Mouse (Mus musculus): Measurements from ENCODE around the gene Apoo. TPM values are rescaled to one million over a fixed set of nuclear protein-coding genes. Genes with fewer than 3 reads are reported as not detected.
"Not testable (repeated sequence)": the region's sequence is repeated elsewhere in the genome, so short reads cannot be mapped to it uniquely, and the experiment has no call there.

Apoo gene
- 100 to 1,000 TPM; 191 to 265 (median 236) TPM for total RNA-seq (2022)

DNA sequence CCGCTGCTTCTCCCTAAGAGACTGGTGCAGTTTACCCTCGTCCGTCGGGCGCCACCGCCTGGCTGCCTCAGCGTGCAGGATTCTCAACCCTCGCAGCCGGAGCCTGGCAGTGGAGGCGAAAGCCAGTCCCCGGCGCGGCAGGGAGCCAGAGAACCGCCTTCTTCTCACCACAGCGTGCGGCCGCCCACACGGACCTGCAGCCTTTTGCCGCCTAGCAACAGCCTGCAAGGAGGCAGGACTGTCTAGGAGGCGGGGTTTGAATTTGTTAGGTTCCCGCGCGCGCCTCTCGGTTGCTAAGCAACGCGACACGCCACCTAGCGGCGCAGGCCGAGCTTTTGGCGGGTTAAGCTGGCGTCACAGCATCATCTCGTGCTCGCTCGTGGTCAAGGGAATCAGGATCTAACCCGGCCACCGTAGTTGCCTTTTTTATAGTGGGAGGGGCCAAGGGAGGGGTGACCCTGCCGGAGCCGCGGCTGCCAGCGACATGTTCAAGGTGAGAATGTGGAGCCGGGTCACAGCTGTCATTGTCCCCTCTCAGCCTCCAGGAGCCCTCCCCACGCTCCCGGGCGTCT, at the start of gene Apoo, which contains the start of gene Fam90a1b:
TSS of gene Apoo (plus strand) at position 448 of the 572 bp plus-strand sequence.
TSS of gene Fam90a1b (minus strand) at position 108 of the 572 bp plus-strand sequence.
- peak; percentile 96 for DNase-seq (ENCODE audit: low spot score)

DNA sequence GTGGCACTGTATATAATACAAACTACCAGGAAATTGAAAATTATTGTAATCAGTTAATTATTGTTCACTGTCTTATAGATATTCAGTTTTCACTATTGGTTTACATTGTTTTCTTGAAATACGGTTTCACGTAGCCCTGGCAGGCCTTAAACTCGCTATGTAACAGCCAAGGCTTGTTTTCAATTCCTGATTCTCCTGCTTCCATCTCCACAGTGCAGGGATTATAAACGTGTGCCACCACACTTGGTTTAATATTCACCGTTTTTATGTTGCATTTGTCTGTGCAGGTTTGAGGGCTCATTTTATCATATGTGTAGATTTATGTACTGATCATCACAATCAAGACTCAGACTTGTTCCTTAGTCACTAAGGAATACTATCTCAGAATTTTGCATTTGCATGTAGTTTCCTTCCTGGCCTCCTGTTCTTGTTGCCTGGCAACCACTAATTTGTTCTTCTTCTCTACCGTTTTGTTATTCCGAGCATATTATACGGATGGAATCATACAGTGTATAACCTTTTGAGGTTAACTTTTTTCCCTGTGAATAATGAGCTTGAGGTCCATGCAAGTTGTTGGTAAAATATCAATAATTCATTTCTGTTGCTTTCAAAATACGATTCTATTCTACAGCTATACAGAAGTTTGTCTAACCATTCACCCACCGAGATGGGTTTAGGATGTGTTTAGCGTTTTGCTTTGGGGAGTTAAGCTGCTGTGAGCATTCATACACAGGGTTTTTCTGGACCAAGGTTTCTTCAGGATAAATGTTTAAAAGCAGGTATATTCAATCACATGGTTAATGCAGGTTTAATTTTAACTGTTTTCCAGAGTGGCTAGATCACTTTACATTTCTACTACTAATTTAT, 45.6 kb upstream of the Apoo start:
- no peak for DNase-seq (ENCODE audit: low spot score)

DNA sequence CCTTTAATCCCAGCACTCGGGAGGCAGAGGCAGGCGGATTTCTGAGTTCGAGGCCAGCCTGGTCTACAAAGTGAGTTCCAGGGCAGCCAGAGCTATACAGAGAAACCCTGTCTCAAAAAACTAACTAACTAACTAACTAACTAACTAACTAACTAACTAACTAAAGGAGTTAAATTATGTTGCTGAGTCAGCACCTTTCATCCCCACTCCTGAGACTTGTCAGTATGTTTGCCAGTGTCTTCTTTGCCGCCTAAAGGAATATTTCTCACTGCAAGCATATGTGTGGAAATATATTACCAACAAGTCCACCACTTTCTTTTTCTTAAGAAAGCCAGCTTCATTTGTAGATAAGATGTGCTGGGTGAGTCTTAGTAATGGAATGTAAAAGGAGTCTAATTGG, 23.3 kb upstream of the Apoo start:
- not testable (repeated sequence) for DNase-seq (ENCODE audit: low spot score)

DNA sequence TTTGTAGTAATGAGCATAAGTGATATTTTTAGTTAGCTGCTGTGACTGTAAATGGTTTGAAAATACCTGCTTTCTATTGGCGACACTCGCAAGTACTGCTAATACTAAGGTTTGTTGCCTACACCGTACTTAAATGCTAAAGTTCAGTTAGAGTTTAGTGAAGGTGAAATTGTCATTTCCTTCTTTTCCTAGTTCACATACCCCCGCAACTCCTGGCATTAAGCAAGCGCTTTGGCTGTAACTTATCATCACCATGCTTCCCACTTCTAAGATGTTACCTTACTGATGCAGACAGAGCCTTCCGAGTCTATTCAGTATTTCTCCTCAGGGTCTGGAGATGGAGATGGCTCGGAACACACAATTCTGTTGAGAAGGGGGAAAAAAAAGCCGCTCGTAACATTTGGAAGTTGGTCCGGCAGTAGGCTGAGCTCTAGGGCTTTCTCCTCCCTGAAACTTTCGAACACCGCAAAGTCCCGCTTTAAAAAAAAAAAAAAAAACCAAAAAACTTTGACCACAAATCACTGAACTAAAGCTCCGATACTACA, 1.5 kb upstream of the Apoo start:
- no peak for DNase-seq (ENCODE audit: low spot score)

DNA sequence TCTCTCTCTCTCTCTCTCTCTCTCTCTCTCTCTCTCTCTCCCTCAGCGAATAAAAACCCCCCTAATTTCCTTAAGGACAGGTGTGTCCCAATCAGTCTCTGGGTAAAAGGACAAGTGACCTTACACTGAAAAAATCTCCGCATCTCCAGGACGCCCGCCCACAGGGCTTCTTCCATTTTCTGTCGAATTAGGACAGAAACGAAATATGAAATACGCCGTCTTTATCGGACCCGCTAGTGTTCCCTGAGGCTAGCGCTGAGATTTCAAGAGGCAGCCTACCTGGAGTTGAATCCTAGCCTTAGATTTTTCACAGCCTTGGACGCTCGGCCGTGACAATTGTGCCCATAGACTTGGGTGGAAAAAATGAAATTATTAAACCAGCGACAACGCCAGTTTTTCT, 888 bp upstream of the Apoo start:
- no peak for DNase-seq (ENCODE audit: low spot score)

DNA sequence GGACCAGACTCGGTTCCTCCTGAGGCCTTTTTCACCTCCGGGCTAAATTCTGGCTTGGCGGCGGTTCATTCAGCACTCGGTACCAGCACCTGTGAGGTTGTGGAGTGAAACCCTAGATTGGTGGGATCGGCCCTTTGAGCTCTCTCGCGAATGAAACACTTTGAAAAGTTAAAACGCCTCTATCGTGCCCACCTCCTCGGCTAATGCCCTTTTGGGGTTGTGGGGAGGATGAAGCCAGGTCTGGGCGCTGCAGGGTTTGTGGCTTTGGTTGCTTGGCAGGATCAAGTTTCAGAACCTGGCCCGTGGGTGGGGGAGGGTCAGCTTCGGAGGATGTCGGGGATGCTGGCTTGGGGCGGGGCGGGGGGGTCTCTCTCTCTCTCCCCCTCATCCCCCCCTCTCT, 331 bp downstream of the Apoo start:
- DNase-seq (ENCODE audit: low spot score) = no peak

DNA sequence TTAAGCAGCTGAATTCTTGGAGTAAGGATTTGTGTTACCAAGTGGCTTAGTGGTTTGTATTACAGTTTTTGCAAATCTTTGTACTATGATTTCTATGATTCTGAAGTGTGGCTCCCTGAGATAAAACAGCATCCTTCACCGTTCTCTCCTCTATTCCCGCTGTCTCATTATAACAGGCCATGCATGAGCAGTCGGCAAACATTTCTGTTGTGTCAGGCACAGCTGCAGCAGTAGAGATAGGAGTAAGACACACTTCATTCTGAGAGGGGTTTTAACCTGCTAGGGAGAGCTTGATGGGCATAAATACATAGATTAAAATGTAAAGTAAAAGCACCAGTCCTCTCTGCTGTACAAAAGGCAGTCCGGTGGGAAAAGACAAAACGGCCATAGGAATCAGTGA, 11.8 kb downstream of the Apoo start:
- DNase-seq (ENCODE audit: low spot score) = no peak

DNA sequence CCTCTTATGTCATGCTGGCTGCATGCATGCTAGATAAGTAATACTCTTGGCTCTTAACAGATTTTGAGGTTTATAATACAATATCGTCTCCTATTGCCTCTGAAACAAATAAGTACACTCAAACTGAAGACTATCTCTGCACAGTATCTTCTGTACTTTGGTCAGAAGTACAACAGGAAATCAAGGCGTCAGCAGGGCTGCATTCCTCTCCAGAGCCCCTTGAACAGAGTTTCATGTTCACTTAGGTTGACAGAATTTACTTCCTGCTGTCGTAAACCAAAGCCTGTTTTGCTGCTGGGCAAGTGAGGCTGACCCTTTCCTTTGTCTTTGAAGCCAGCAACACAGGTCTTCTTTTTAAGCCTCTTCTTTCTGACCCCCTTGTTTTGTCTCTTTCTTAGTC, 42.1 kb downstream of the Apoo start:
- DNase-seq (ENCODE audit: low spot score) = no peak

DNA sequence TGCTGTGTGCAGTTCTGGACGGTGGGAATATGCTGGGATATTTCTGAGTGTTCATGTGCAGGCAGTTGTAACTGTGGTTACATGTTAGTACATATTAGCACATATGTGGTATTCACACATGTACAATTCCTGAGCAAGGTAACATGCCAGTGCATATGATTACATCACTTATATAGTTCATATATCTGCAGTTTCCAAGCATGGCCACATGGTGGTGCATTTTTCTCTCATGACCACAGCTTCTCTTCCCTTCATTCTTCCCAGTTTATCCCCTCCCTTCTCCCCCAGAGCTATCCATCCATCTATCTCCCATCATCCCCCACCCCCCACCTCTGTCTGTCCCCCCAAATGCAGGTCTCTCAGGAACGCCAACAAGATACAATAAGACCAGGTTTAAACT, 53.3 kb downstream of the Apoo start:
- DNase-seq (ENCODE audit: low spot score) = no peak

DNA sequence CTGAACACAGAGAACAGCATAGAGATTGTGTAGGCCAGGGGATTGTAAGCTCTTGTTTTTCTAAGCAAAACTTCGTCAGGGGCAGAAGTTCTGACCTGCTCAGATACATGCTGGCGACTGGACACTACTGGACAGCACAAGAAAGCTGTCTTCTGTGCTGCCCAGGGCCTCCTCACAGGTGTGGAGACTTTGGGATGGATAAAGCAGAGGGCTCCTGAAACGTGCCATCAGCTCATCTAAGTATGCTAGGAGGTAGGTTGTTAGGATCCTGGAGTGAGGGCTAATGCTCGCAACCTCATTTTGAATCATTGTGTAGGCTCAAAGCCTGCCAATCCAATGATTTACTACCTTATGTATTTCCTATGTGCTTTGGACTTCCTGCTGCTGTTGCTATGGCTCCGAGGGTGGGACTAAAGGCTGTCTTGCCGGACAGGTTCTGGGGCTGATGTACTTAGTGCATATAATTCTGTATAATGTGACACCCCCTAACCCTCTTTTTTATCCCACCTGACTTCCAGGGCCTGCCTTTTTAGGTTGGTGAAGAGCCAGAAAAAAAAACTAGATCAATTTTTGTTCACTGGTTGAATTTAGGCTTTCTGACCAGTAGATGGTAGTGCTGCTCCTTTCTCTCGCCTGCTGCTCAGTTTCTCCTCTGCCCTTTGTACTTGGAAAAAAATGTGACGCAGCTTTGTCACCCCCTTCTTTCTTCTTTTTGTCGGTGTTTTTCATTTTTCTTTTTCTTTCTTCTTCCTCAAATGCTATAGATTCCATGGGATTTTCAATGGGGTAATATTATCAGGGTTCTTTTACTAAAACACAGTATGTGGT, 64.8 kb downstream of the Apoo start:
- DNase-seq (ENCODE audit: low spot score) = peak; percentile 3

DNA sequence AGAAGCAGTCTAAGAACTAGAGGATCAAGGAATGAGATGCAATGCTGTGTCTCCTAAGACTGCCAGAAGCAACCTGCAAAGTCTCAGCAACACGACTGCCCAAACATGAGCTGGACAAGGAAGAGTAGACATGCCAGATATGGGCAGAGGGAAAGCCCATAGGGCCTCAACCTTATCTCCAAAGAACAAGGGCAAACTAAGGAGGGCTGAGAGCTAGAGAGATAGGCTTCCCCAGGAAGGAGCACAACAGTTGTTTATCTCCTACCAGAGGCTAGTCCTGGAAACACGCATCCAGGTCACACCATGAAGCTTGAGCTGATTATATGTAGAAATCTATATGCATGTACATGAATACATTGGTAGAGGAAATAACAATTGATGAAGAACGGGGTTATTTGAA, 78.5 kb downstream of the Apoo start:
- not testable (repeated sequence) for DNase-seq (ENCODE audit: low spot score)

DNA sequence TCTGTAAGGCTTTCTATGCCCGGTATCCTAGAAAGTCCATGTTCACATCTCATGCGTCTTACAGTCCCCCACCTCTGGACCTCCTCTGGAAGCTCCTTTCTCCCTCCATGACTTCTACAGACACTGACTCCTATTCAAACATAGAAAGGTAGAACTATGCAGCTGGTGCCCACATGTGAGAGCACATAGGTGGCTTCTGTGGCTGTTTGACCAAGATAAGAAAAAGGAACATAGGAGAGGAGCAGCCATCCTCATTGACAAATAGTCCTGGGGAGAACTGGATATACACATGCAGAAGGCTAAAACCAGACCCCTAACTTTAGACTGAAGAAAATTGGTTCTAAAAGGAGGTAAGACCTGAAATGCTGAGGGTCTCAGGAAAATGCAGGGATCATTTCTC, 79.1 kb downstream of the Apoo start:
- DNase-seq (ENCODE audit: low spot score) = not testable (repeated sequence)

DNA sequence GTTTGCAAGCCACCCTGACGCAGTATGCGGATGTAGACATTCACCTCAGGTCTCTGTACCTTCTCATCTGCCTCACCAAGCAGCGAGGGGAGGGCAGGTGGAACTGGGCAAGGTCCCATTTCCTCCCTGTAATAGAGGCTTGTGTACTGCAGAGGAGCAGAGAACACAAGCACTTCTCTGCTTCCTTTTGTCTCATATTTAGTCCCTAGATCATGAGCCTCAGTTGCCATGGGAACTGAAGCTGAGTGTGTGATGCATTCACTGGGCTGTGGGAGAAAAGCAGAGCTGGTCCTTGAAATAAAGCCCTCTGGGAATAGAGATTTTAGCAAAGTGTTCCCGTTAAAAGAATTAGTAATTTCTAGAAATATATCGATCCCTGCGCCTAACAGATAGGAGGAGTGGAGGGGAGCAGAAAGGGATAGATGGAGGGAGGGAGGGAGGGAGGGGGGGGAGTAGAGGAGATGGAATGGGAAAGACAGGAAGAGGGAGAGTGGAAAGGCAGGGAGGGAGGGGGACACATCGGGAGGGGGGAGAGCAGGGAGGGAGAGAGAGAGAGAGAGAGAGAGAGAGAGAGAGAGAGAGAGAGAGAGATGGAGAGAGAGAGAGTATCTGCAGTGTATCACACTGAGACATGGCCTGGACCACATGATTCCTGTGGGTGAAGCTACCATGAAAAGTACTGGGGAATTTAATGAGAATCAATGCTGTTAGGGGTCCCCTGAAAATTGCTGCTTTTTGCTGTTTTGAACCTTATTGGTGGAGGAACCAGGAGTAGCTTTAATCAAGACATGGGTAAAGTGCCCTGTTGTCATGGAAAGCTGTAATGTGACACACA, 83.3 kb downstream of the Apoo start:
- not testable (repeated sequence) for DNase-seq (ENCODE audit: low spot score)

DNA sequence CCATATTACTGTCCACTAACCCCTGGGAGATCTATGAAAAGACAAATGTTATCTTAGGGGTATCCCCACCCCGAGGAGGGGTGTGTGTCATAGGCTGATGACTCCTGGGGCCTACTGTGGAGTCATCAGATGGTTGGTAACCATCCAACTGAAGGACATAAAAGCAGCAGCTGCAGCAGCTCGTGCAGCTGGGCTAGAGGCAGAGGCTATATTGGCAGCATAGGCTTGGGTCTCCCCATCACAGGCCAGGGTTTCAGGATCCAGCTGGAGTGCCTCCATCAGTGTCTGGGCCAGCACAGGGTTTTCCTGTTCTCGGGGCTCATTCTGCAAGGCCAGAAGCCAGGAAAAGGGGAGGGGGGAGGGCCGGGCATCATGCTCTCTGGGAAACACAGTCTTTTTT, 92.4 kb downstream of the Apoo start:
- DNase-seq (ENCODE audit: low spot score) = no peak

DNA sequence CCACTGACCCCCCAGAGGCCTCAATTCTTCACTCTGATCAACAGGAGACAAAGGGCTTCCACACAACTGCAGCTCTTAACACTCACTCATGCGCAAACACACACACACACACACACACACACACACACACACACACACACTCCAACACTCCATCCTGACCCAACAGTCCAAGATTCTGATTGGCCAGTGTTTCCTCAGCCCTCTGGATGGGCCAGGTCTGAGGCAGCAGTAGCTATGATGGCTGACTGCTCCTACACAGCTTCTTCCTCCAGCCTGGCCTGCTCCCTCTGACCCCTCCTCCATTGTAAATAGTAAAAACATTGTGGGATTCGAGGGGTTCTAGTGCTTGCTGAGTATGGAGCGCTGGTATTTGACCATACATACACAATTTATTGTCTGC, 94.6 kb downstream of the Apoo start:
- DNase-seq (ENCODE audit: low spot score) = not testable (repeated sequence)

DNA sequence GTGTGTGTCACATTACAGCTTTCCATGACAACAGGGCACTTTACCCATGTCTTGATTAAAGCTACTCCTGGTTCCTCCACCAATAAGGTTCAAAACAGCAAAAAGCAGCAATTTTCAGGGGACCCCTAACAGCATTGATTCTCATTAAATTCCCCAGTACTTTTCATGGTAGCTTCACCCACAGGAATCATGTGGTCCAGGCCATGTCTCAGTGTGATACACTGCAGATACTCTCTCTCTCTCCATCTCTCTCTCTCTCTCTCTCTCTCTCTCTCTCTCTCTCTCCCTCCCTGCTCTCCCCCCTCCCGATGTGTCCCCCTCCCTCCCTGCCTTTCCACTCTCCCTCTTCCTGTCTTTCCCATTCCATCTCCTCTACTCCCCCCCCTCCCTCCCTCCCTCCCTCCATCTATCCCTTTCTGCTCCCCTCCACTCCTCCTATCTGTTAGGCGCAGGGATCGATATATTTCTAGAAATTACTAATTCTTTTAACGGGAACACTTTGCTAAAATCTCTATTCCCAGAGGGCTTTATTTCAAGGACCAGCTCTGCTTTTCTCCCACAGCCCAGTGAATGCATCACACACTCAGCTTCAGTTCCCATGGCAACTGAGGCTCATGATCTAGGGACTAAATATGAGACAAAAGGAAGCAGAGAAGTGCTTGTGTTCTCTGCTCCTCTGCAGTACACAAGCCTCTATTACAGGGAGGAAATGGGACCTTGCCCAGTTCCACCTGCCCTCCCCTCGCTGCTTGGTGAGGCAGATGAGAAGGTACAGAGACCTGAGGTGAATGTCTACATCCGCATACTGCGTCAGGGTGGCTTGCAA, 95.9 kb downstream of the Apoo start:
- not testable (repeated sequence) for DNase-seq (ENCODE audit: low spot score)
